Mouse (Mus musculus) splenic B cell, adult 2 months (primary cell): ENCODE data around the gene Mpzl3.
"Not testable (repeated sequence)": the region's sequence is repeated elsewhere in the genome, so short reads cannot be mapped to it uniquely, and the experiment has no call there.

ENCODE experiments used
- DNase-seq: peaks from one replicate; pipeline ENCODE4 v3.0.0-alpha.2; 2011; ENCODE audit warnings: low read depth, low spot score
- H3K27me3 ChIP-seq: 2 replicates; pipeline ENCODE4 v1.6.1; 2012; ENCODE audit warnings: mild to moderate bottlenecking, low read length, moderate library complexity, mixed read lengths; ENCODE audit not compliant: control insufficient read depth, poor library complexity, insufficient read depth, severe bottlenecking
- H3K36me3 ChIP-seq: 2 replicates; pipeline ENCODE4 v1.6.1; 2012; ENCODE audit warnings: mild to moderate bottlenecking, low read length, moderate library complexity, mixed read lengths; ENCODE audit not compliant: control insufficient read depth, poor library complexity, insufficient read depth, severe bottlenecking

The Mpzl3 gene

GRCm38 (mm10) chr9:45034526-45034925 is 20.5 kb upstream of the Mpzl3 start:
- no peaks in the 10 kb centered on the region; the same call in 1 of the 2 replicates for H3K27me3 ChIP-seq
- H3K36me3 ChIP-seq, result no peaks in the 10 kb centered on the region
- DNase-seq, result no peak

- not testable (repeated sequence) for H3K36me3 ChIP-seq, H3K27me3 ChIP-seq, DNase-seq
These were observed 17.2 kb upstream of the Mpzl3 start for GRCm38 (mm10) chr9:45037803-45038202.

GRCm38 (mm10) chr9:45039499-45039898 is 15.5 kb upstream of the Mpzl3 start, which contains the start of gene Mpzl2:
Gene Mpzl2, plus strand, starts transcription at chr9:45039799.
- no peaks in the 10 kb centered on the region for H3K36me3 ChIP-seq
- no peaks in the 10 kb centered on the region for H3K27me3 ChIP-seq
- DNase-seq, result no peak

GRCm38 (mm10) chr9:45040066-45040845 is 14.7 kb upstream of the Mpzl3 start:
- Histone ChIP-seq H3K27me3 (no peaks in the 10 kb centered on the region), H3K36me3 (no peaks in the 10 kb centered on the region)
- DNase-seq, result peak; percentile 26

- peak; percentile 52 for DNase-seq
- Histone ChIP-seq H3K36me3 (no peaks in the 10 kb centered on the region), H3K27me3 (no peaks in the 10 kb centered on the region)
These were observed 13.7 kb upstream of the Mpzl3 start for GRCm38 (mm10) chr9:45041131-45041838.

- DNase-seq, result no peak
These were observed 12.8 kb upstream of the Mpzl3 start for GRCm38 (mm10) chr9:45042056-45042720.

GRCm38 (mm10) chr9:45042947-45043346 is 12.0 kb upstream of the Mpzl3 start:
- DNase-seq, result no peak
- Histone ChIP-seq H3K36me3 (no peaks in the 10 kb centered on the region), H3K27me3 (no peaks in the 10 kb centered on the region)

More at GRCm38 (mm10) chr9:45042056-45042720, 12.8 kb upstream of the Mpzl3 start:
- Histone ChIP-seq H3K36me3 (no peaks in the 10 kb centered on the region), H3K27me3 (no peaks in the 10 kb centered on the region)

- Histone ChIP-seq H3K27me3 (no peaks in the 10 kb centered on the region), H3K36me3 (no peaks in the 10 kb centered on the region)
- no peak for DNase-seq
These were observed 8.0 kb upstream of the Mpzl3 start for GRCm38 (mm10) chr9:45046973-45047372.

- H3K36me3 ChIP-seq, result no peaks in the 10 kb centered on the region
- H3K27me3 ChIP-seq, result no peaks in the 10 kb centered on the region
- DNase-seq, result peak; percentile 71
These were observed 6.5 kb upstream of the Mpzl3 start for GRCm38 (mm10) chr9:45048511-45048910.

- Histone ChIP-seq H3K36me3 (no peaks in the 10 kb centered on the region), H3K27me3 (no peaks in the 10 kb centered on the region)
- peak; percentile 23 for DNase-seq
These were observed 5.3 kb upstream of the Mpzl3 start for GRCm38 (mm10) chr9:45049731-45050130.

- no peak for DNase-seq
- no peaks in the 10 kb centered on the region for H3K36me3 ChIP-seq
- no peaks in the 10 kb centered on the region for H3K27me3 ChIP-seq
These were observed 4.7 kb upstream of the Mpzl3 start for GRCm38 (mm10) chr9:45050301-45050700.

GRCm38 (mm10) chr9:45058304-45058940 is 3.4 kb downstream of the Mpzl3 start:
- no peak for DNase-seq
- H3K36me3 ChIP-seq, result no peaks in the 10 kb centered on the region
- no peaks in the 10 kb centered on the region for H3K27me3 ChIP-seq

GRCm38 (mm10) chr9:45060151-45060550 is 5.2 kb downstream of the Mpzl3 start:
- no peak for DNase-seq
- no peaks in the 10 kb centered on the region for H3K36me3 ChIP-seq
- no peaks in the 10 kb centered on the region for H3K27me3 ChIP-seq

GRCm38 (mm10) chr9:45062677-45063076 is 7.7 kb downstream of the Mpzl3 start:
- Histone ChIP-seq H3K27me3 (no peaks in the 10 kb centered on the region), H3K36me3 (no peaks in the 10 kb centered on the region)
- DNase-seq, result no peak
